Mouse (Mus musculus) limb, embryonic 15.5 days (tissue): ENCODE results near the gene Fv1. TPM values are rescaled to one million over a fixed set of nuclear protein-coding genes. Genes with fewer than 3 reads are reported as not detected.

Experiments used
- ATAC-seq: fragments of 200-750 bp; cut with Nextera tagmentation; 2 replicates; pipeline ENCODE4 v1.8.0; 2017; ENCODE audit warnings: low read depth, moderate TSS enrichment; ENCODE audit not compliant: insufficient number of reproducible peaks, low FRiP score, low TSS enrichment
- H3K27ac ChIP-seq: fragments of 300-500 bp; sonication (generic); 2 replicates; pipeline ENCODE4 v1.5.1; 2015; ENCODE audit warnings: moderate library complexity, mild to moderate bottlenecking, inconsistent platforms
- H3K27me3 ChIP-seq: fragments of 300-500 bp; sonication (generic); 2 replicates; pipeline ENCODE4 v1.6.1; 2015; ENCODE audit warnings: inconsistent platforms
- H3K36me3 ChIP-seq: fragments of 300-500 bp; sonication (generic); 2 replicates; pipeline ENCODE4 v1.6.1; 2015; ENCODE audit warnings: inconsistent platforms
- H3K4me1 ChIP-seq: fragments of 300-500 bp; sonication (generic); 2 replicates; pipeline ENCODE4 v1.6.1; 2015; ENCODE audit warnings: inconsistent platforms
- H3K4me2 ChIP-seq: fragments of 300-500 bp; sonication (generic); 2 replicates; pipeline ENCODE4 v1.6.1; 2015; ENCODE audit warnings: mild to moderate bottlenecking, inconsistent platforms
- H3K4me3 ChIP-seq: fragments of 300-500 bp; sonication (generic); 2 replicates; pipeline ENCODE4 v1.5.1; 2015; ENCODE audit warnings: mild to moderate bottlenecking, inconsistent platforms
- H3K9ac ChIP-seq: fragments of 300-500 bp; sonication (generic); 2 replicates; pipeline ENCODE4 v1.6.1; 2015; ENCODE audit warnings: inconsistent platforms
- H3K9me3 ChIP-seq: fragments of 300-500 bp; sonication (generic); 2 replicates; pipeline ENCODE4 v1.6.1; 2016; ENCODE audit warnings: inconsistent platforms
- WGBS: fragments of 180-500 bp; shearing (Covaris S2); methylation state at CpG from one replicate; pipeline ENCODE4 v1.1.7; 2015; 5-methylcytosine and 5-hydroxymethylcytosine counted together
- polyA plus RNA-seq: library from polyadenylated mRNA; unstranded; fragments of >200 nt; fragmentation: Nextera tagmentation; extraction: Ambion mirVana; gene quantifications from 2 replicates; pipeline ENCODE4 v1.2.1, GENCODE M21; 2015

Gene Fv1
- polyA plus RNA-seq, 1 experiment from 2014 or later, result 8.9 TPM

DNA sequence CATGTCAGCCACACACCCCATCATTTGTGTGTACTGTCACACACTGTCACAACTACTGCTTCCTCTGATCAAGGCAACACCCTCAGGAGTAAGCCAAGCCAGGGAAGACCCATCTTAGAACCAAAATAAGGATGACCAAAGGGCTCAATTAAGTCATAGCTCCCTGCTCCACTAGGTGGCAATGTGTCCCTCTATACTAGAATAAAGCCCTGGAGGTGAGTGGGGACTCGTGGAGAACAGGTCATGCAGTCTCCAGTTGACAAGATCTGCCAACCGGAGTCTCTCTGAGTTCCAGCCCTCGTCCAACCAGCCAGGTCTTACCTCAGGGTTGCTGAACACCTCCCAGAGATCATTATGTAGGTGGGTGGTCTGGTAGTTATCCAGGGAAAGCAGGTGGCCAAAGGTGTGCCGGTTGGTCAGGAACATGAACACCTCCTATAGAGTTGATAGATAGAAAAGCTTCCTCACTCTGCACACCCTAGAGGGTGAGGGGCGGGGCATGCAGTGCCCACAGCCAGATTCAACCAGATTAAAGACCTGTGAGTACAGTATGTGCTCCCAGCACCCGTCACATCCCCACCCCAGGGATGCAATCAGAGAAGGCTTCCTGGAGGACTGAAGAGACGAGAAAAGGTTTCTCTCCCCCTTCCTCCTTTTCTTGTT, 49.8 kb downstream of the Fv1 start:
- Histone ChIP-seq H3K9ac (no peak overlapping the region), H3K4me2 (no peak overlapping the region), H3K27me3 (no peaks in the 10 kb centered on the region), H3K36me3 (peaks cover 86% of the 10 kb centered on the region), H3K9me3 (no peaks in the 10 kb centered on the region), H3K27ac (no peak overlapping the region), H3K4me3 (no peak overlapping the region), H3K4me1 (no peaks in the 10 kb centered on the region)
- no peak for ATAC-seq
- 54% methylated on average over 7 of the region's 7 CpGs for WGBS

Other genes starting within 250 kb of the Fv1 start
- gene Zfp979, start 226.5 kb upstream of the Fv1 start, polyA plus RNA-seq, result 2.5 and 2.8 TPM in 2 replicates
- not detected in 2 replicates for gene Zfp534, start 166.4 kb upstream of the Fv1 start, polyA plus RNA-seq
- 6.7 and 7.7 TPM in 2 replicates for gene Zfp984, start 59.2 kb upstream of the Fv1 start, polyA plus RNA-seq
- gene Zfp933, start 20.6 kb upstream of the Fv1 start, polyA plus RNA-seq, result 5.0 and 5.4 TPM in 2 replicates
- gene Miip, start 163 bp upstream of the Fv1 start, polyA plus RNA-seq, result 30.8 and 36.3 TPM in 2 replicates
- gene Mfn2, start 35.7 kb downstream of the Fv1 start, polyA plus RNA-seq, result 37.8 and 42.5 TPM in 2 replicates
- 123 and 129 TPM in 2 replicates for gene Plod1, start 67.8 kb downstream of the Fv1 start, polyA plus RNA-seq
- 13.6 and 16.4 TPM in 2 replicates for gene 2510039O18Rik, start 71.9 kb downstream of the Fv1 start, polyA plus RNA-seq
- 0.19 TPM in 1 of 2 replicates, not detected in the other for gene Nppb, start 116.8 kb downstream of the Fv1 start, polyA plus RNA-seq
- gene Nppa, start 131.7 kb downstream of the Fv1 start, polyA plus RNA-seq, result not detected in 2 replicates
- 6.5 and 6.8 TPM in 2 replicates for gene Clcn6, start 169.8 kb downstream of the Fv1 start, polyA plus RNA-seq
- gene Mthfr, start 170.1 kb downstream of the Fv1 start, polyA plus RNA-seq, result 23.0 and 24.7 TPM in 2 replicates
- 14.8 and 15.9 TPM in 2 replicates for gene Agtrap, start 219.1 kb downstream of the Fv1 start, polyA plus RNA-seq